Mouse (Mus musculus): ENCODE measurements around the gene Klrc1. TPM values are rescaled to one million over a fixed set of nuclear protein-coding genes. Genes with fewer than 3 reads are reported as not detected.
"Not testable (repeated sequence)": the region's sequence is repeated elsewhere in the genome, so short reads cannot be mapped to it uniquely, and the experiment has no call there.

Klrc1 gene
- not detected in 2 replicates for polyA plus RNA-seq (2015; fragmentation: Nextera tagmentation; extraction: Ambion mirVana)

- Histone ChIP-seq H3K4me2 (ENCODE audit: low read length) (no peak within 1 kb of the TSS), H3K9me3 (replicated peaks; ENCODE audit: control insufficient read depth, low read length, poor library complexity, severe bottlenecking) (no peaks in the 10 kb centered on the region), H3K9ac (ENCODE audit: low read depth, low read length) (no peak within 1 kb of the TSS), H3K36me3 (ENCODE audit: control insufficient read depth, insufficient read depth, low read length) (no peaks in the 10 kb centered on the region), H3K4me3 (ENCODE audit: low read depth, low read length) (no peak within 1 kb of the TSS), H3K27ac (ENCODE audit: low read length) (no peak within 1 kb of the TSS), H3K27me3 (ENCODE audit: control insufficient read depth, insufficient read depth, low read depth, low read length) (no peaks in the 10 kb centered on the region), H3K4me1 (ENCODE audit: control insufficient read depth, insufficient read depth, low read length) (no peaks in the 10 kb centered on the region)
- ATAC-seq: no peak
- 85% methylated on average over 3 of the region's 3 CpGs for WGBS
These were observed at the start of gene Klrc1 for GRCm38 (mm10) chr6:129678873-129679272. Klrc1 (minus strand) TSS chr6:129678973.

- ATAC-seq: no peak
- H3K36me3 ChIP-seq (ENCODE audit: control insufficient read depth, insufficient read depth, low read length): no peaks in the 10 kb centered on the region
- H3K9ac ChIP-seq (ENCODE audit: low read depth, low read length): no peak overlapping the region
- H3K27me3 ChIP-seq (ENCODE audit: control insufficient read depth, insufficient read depth, low read depth, low read length): no peaks in the 10 kb centered on the region
- H3K4me3 ChIP-seq (ENCODE audit: low read depth, low read length): no peak overlapping the region
- 83% methylated on average over 1 of the region's 1 CpGs for WGBS
- H3K9me3 ChIP-seq (replicated peaks; ENCODE audit: control insufficient read depth, low read length, poor library complexity, severe bottlenecking): no peaks in the 10 kb centered on the region
- H3K4me2 ChIP-seq (ENCODE audit: low read length): no peak overlapping the region
- no peaks in the 10 kb centered on the region for H3K4me1 ChIP-seq (ENCODE audit: control insufficient read depth, insufficient read depth, low read length)
- H3K27ac ChIP-seq (ENCODE audit: low read length): no peak overlapping the region
These were observed 48.5 kb upstream of the Klrc1 start for GRCm38 (mm10) chr6:129727237-129727636.

- Histone ChIP-seq H3K9ac (ENCODE audit: low read depth, low read length) (no peak overlapping the region), H3K4me3 (ENCODE audit: low read depth, low read length) (no peak overlapping the region), H3K9me3 (replicated peaks; ENCODE audit: control insufficient read depth, low read length, poor library complexity, severe bottlenecking) (no peaks in the 10 kb centered on the region), H3K27ac (ENCODE audit: low read length) (no peak overlapping the region), H3K4me1 (ENCODE audit: control insufficient read depth, insufficient read depth, low read length) (no peaks in the 10 kb centered on the region), H3K4me2 (ENCODE audit: low read length) (no peak overlapping the region), H3K36me3 (ENCODE audit: control insufficient read depth, insufficient read depth, low read length) (no peaks in the 10 kb centered on the region), H3K27me3 (ENCODE audit: control insufficient read depth, insufficient read depth, low read depth, low read length) (no peaks in the 10 kb centered on the region)
- WGBS: 60% methylated on average over 1 of the region's 1 CpGs
- ATAC-seq: no peak
These were observed 42.6 kb upstream of the Klrc1 start for GRCm38 (mm10) chr6:129721390-129721789.

GRCm38 (mm10) chr6:129720487-129720886 is 41.7 kb upstream of the Klrc1 start:
- 15% methylated on average over 3 of the region's 3 CpGs for WGBS
- H3K27me3 ChIP-seq (ENCODE audit: control insufficient read depth, insufficient read depth, low read depth, low read length): no peaks in the 10 kb centered on the region

GRCm38 (mm10) chr6:129717032-129717431 is 38.3 kb upstream of the Klrc1 start, which contains the start of gene Klri1:
Klri1 (minus strand) TSS chr6:129717132.
- ATAC-seq: no peak
- 93% methylated on average over 4 of the region's 4 CpGs for WGBS
- Histone ChIP-seq H3K27me3 (ENCODE audit: control insufficient read depth, insufficient read depth, low read depth, low read length) (no peaks in the 10 kb centered on the region), H3K4me3 (ENCODE audit: low read depth, low read length) (no peak within 1 kb of the TSS), H3K36me3 (ENCODE audit: control insufficient read depth, insufficient read depth, low read length) (no peaks in the 10 kb centered on the region), H3K4me2 (ENCODE audit: low read length) (no peak within 1 kb of the TSS), H3K4me1 (ENCODE audit: control insufficient read depth, insufficient read depth, low read length) (no peaks in the 10 kb centered on the region), H3K9ac (ENCODE audit: low read depth, low read length) (no peak within 1 kb of the TSS), H3K9me3 (replicated peaks; ENCODE audit: control insufficient read depth, low read length, poor library complexity, severe bottlenecking) (no peaks in the 10 kb centered on the region), H3K27ac (ENCODE audit: low read length) (no peak within 1 kb of the TSS)

More at GRCm38 (mm10) chr6:129720487-129720886, 41.7 kb upstream of the Klrc1 start:
- H3K9me3 ChIP-seq (replicated peaks; ENCODE audit: control insufficient read depth, low read length, poor library complexity, severe bottlenecking): no peaks in the 10 kb centered on the region
- H3K4me1 ChIP-seq (ENCODE audit: control insufficient read depth, insufficient read depth, low read length): no peaks in the 10 kb centered on the region
- H3K9ac ChIP-seq (ENCODE audit: low read depth, low read length): no peak overlapping the region
- H3K27ac ChIP-seq (ENCODE audit: low read length): no peak overlapping the region
- no peak for ATAC-seq
- H3K4me2 ChIP-seq (ENCODE audit: low read length): no peak overlapping the region
- H3K36me3 ChIP-seq (ENCODE audit: control insufficient read depth, insufficient read depth, low read length): no peaks in the 10 kb centered on the region
- no peak overlapping the region for H3K4me3 ChIP-seq (ENCODE audit: low read depth, low read length)

- no peaks in the 10 kb centered on the region for H3K27me3 ChIP-seq (ENCODE audit: control insufficient read depth, insufficient read depth, low read depth, low read length)
- no peak overlapping the region for H3K4me2 ChIP-seq (ENCODE audit: low read length)
- no peaks in the 10 kb centered on the region for H3K36me3 ChIP-seq (ENCODE audit: control insufficient read depth, insufficient read depth, low read length)
- 48% methylated on average over 1 of the region's 1 CpGs for WGBS
- no peak for ATAC-seq
- H3K4me1 ChIP-seq (ENCODE audit: control insufficient read depth, insufficient read depth, low read length): no peaks in the 10 kb centered on the region
- no peaks in the 10 kb centered on the region for H3K9me3 ChIP-seq (replicated peaks; ENCODE audit: control insufficient read depth, low read length, poor library complexity, severe bottlenecking)
- no peak overlapping the region for H3K27ac ChIP-seq (ENCODE audit: low read length)
- H3K9ac ChIP-seq (ENCODE audit: low read depth, low read length): no peak overlapping the region
- H3K4me3 ChIP-seq (ENCODE audit: low read depth, low read length): no peak overlapping the region
These were observed 34.8 kb upstream of the Klrc1 start for GRCm38 (mm10) chr6:129713566-129713965.

GRCm38 (mm10) chr6:129691436-129691835 is 12.7 kb upstream of the Klrc1 start:
- not testable (repeated sequence) for H3K9ac ChIP-seq (ENCODE audit: low read depth, low read length); H3K4me3 ChIP-seq (ENCODE audit: low read depth, low read length); H3K36me3 ChIP-seq (ENCODE audit: control insufficient read depth, insufficient read depth, low read length); H3K27ac ChIP-seq (ENCODE audit: low read length); H3K9me3 ChIP-seq (replicated peaks; ENCODE audit: control insufficient read depth, low read length, poor library complexity, severe bottlenecking); H3K4me2 ChIP-seq (ENCODE audit: low read length); ATAC-seq; H3K27me3 ChIP-seq (ENCODE audit: control insufficient read depth, insufficient read depth, low read depth, low read length); H3K4me1 ChIP-seq (ENCODE audit: control insufficient read depth, insufficient read depth, low read length)
- WGBS: 91% methylated on average over 10 of the region's 10 CpGs

GRCm38 (mm10) chr6:129680379-129680778 is 1.6 kb upstream of the Klrc1 start:
- no peak overlapping the region for H3K4me2 ChIP-seq (ENCODE audit: low read length)
- WGBS: 65% methylated on average over 1 of the region's 1 CpGs
- no peak overlapping the region for H3K4me3 ChIP-seq (ENCODE audit: low read depth, low read length)

GRCm38 (mm10) chr6:129661301-129661700 is 17.5 kb downstream of the Klrc1 start:
- not testable (repeated sequence) for H3K9me3 ChIP-seq (replicated peaks; ENCODE audit: control insufficient read depth, low read length, poor library complexity, severe bottlenecking); H3K9ac ChIP-seq (ENCODE audit: low read depth, low read length); H3K27ac ChIP-seq (ENCODE audit: low read length); H3K36me3 ChIP-seq (ENCODE audit: control insufficient read depth, insufficient read depth, low read length); ATAC-seq; H3K4me3 ChIP-seq (ENCODE audit: low read depth, low read length); H3K27me3 ChIP-seq (ENCODE audit: control insufficient read depth, insufficient read depth, low read depth, low read length); H3K4me2 ChIP-seq (ENCODE audit: low read length); H3K4me1 ChIP-seq (ENCODE audit: control insufficient read depth, insufficient read depth, low read length)
- WGBS: no CpG with 5 or more reads among the region's 3 CpGs

More at GRCm38 (mm10) chr6:129680379-129680778, 1.6 kb upstream of the Klrc1 start:
- Histone ChIP-seq H3K27me3 (ENCODE audit: control insufficient read depth, insufficient read depth, low read depth, low read length) (no peaks in the 10 kb centered on the region), H3K9me3 (replicated peaks; ENCODE audit: control insufficient read depth, low read length, poor library complexity, severe bottlenecking) (no peaks in the 10 kb centered on the region), H3K9ac (ENCODE audit: low read depth, low read length) (no peak overlapping the region), H3K4me1 (ENCODE audit: control insufficient read depth, insufficient read depth, low read length) (no peaks in the 10 kb centered on the region), H3K36me3 (ENCODE audit: control insufficient read depth, insufficient read depth, low read length) (no peaks in the 10 kb centered on the region), H3K27ac (ENCODE audit: low read length) (no peak overlapping the region)
- no peak for ATAC-seq
